Mouse (Mus musculus) bone marrow macrophage, adult 2 months (primary cell): ENCODE data around the gene Nadk2. TPM values are rescaled to one million over a fixed set of nuclear protein-coding genes. Genes with fewer than 3 reads are reported as not detected.

Source experiments
- H3K27ac ChIP-seq: 2 replicates; pipeline ENCODE4 v1.5.1; 2012; ENCODE audit warnings: low read depth, low read length; ENCODE audit not compliant: insufficient read depth
- H3K4me1 ChIP-seq: 2 replicates; pipeline ENCODE4 v1.6.1; 2012; ENCODE audit warnings: low read length; ENCODE audit not compliant: control insufficient read depth, insufficient read depth
- H3K4me3 ChIP-seq: 2 replicates; pipeline ENCODE4 v1.5.1; 2012; ENCODE audit warnings: mild to moderate bottlenecking, low read length, moderate library complexity; ENCODE audit not compliant: insufficient read depth
- CTCF ChIP-seq: IDR thresholded peaks from 2 replicates; pipeline ENCODE4 v1.5.1; 2012; ENCODE audit warnings: low read depth, mild to moderate bottlenecking, low read length, moderate library complexity
- POLR2A ChIP-seq: IDR thresholded peaks from 2 replicates; pipeline ENCODE4 v1.6.1; 2012; ENCODE audit warnings: mild to moderate bottlenecking, low read depth, low read length, borderline replicate concordance
- polyA plus RNA-seq: library from polyadenylated mRNA; stranded (reverse); fragments of >200 nt; gene quantifications from 2 replicates; pipeline ENCODE4 v1.2.4, GENCODE M21; 2012; ENCODE audit not compliant: missing spikeins, insufficient read depth, insufficient read length

The Nadk2 gene
- polyA plus RNA-seq, 1 experiment: 22.9 TPM

DNA sequence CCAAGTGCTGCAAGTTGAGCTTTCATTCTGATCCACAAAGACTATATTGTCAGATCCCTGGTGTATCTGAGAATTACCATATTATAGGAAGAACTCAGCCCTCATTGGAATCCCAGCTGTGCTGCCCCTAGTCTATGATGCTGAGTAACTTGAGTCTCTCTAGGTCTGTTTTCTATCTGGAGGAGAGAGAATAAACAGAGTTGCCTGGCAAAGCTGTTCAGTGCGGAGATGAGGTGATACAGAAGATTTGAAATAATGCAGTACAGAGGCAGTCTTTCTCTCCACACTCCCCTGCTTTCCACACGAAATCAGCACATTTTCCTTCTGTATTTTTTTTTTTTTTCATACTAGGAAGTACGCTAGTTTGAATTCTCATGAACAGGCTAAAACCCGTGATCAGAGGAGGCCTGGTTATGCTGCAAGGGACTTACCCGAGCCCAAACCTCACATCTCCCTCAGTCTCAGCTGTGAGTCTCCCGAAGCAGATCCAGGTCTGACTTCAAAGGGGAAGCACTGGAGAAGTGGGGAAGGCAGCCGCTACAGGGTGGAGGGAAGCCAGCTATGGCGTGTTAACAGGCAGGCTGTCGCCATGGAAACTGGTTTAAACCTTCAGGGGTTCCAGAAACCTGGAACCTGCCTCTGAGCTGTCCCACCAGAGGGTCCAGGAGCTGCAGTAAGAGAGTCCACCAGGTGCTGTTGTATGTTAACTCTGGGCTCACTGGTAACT lies 59.9 kb downstream of the Nadk2 start:
- peak overlapping the region; percentile 49 for H3K4me3 ChIP-seq
- peak overlapping the region; percentile 100 for H3K27ac ChIP-seq
- peaks cover 57% of the 10 kb centered on the region for H3K4me1 ChIP-seq
- TF ChIP-seq POLR2A (no peak), CTCF (no peak)

GRCm38 (mm10) chr15:9131499-9131888 lies 60.4 kb downstream of the Nadk2 start:
- H3K27ac ChIP-seq: peak overlapping the region; percentile 100
- TF ChIP-seq CTCF: no peak
- TF ChIP-seq POLR2A: no peak
- peak overlapping the region; percentile 49 for H3K4me3 ChIP-seq
- H3K4me1 ChIP-seq: peaks cover 62% of the 10 kb centered on the region

DNA sequence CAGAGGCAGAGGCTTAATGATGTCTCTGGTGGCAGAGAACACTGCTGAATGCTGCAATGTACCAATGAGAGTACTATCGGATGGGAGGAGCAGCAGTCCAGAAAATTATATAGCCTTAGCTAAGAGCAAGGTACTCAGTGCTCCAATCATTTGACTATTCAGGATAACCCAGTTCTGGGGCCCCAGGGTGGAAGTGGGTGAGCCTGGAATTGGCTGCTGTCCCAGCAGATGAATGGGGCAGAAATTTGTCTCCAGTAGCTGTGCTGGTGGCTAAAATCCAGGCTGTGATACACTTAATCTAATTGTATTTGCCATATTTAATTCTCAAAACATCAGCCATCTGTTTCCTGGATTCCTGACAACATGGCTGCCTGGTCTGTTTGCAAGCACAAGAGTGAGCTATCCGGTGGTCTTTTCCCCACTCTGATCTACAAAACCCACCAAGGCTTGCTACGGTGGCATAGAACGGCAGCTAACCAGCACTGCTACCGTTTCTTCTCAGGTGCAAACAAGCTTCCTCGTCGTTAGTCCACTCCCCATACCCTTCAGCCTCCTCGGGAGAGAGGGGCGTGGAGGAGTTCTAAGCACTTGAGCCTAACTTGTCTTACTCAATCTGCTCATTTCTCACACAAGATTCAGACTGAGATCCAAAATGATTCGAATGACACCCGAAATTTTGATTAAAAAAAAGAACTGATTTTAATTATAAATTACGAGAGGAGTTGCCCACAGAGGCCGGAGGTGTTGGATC lies 61.8 kb downstream of the Nadk2 start:
- Histone ChIP-seq H3K4me3 (no peak overlapping the region), H3K27ac (peak overlapping the region; percentile 73), H3K4me1 (peaks cover 66% of the 10 kb centered on the region)
- TF ChIP-seq POLR2A (no peak), CTCF (no peak)

GRCm38 (mm10) chr15:9134891-9135507 lies 63.9 kb downstream of the Nadk2 start:
- Histone ChIP-seq H3K27ac (no peak overlapping the region), H3K4me1 (peaks cover 47% of the 10 kb centered on the region), H3K4me3 (no peak overlapping the region)
- TF ChIP-seq CTCF: no peak
- TF ChIP-seq POLR2A: no peak

DNA sequence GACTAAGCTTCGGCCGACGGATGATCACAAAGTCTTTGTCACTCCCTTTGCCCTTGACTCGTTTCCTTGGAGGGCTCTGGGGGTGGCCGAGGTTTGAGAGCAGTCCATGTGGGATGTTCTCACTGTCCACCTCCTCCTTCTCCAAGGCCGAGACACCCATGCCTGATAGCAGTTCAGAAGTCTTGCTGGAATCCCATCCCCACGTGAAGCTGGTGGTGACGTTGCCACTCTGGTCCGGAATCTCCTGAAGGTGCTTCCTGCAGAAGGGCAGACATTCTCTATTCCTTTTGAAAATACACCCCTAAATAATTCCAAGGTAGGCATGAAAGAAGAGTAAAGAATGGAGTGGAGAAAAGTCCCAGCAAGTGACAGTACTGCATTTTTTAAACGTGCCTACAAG lies 68.4 kb downstream of the Nadk2 start:
- peaks cover 22% of the 10 kb centered on the region for H3K4me1 ChIP-seq
- H3K4me3 ChIP-seq: peak overlapping the region; percentile 86
- peak overlapping the region; percentile 64 for H3K27ac ChIP-seq
- no peak for TF ChIP-seq POLR2A
- no peak for TF ChIP-seq CTCF

- peaks cover 15% of the 10 kb centered on the region for H3K4me1 ChIP-seq
- peak within 1 kb of the TSS; percentile 64 for H3K27ac ChIP-seq
- TF ChIP-seq POLR2A: no peak
- TF ChIP-seq CTCF: no peak
- H3K4me3 ChIP-seq: peak within 1 kb of the TSS; percentile 95
These were observed 69.2 kb downstream of the Nadk2 start, which contains the start of gene Lmbrd2 for GRCm38 (mm10) chr15:9140252-9140680. Gene Lmbrd2 (plus strand): TSS chr15:9140550.

DNA sequence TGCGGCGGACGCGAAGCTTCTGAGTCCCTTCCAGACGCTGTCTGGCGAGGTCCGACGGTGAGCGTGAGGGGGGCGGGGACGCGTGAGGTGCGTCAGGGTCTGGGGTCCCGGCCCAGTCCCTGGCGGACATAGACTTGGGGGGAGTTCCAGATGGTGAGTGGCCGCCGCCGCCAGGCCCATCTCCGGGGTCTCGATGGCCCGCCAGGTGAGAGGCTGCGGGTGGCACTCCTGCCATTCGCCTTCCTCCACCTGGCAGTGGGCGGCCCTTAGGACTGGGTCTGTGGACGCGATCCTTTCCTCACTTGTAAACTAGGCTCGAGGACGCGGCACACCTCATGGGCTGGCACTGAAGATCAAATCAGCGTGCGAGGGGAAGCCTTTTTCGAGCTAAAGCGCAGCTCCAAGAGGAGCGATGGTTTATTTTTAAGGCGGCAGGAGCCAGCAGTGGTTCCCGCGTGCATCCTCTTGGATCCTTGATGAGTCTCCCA lies 69.7 kb downstream of the Nadk2 start:
- Histone ChIP-seq H3K27ac (0 out of 2 replicates have a peak overlapping the region, but pooled peaks have one; percentile 27), H3K4me1 (peaks cover 13% of the 10 kb centered on the region)
- no peak for TF ChIP-seq POLR2A

GRCm38 (mm10) chr15:9155325-9155724 lies 84.3 kb downstream of the Nadk2 start, which contains the start of gene Skp2:
Gene Skp2 (minus strand): TSS chr15:9155425.
- H3K27ac ChIP-seq: no peak within 1 kb of the TSS
- H3K4me3 ChIP-seq: no peak within 1 kb of the TSS
- no peak for TF ChIP-seq CTCF
- no peak for TF ChIP-seq POLR2A
- H3K4me1 ChIP-seq: 0 out of 2 replicates have a peak, but pooled peaks cover 2% of the 10 kb centered on the region

More for the DNA sequence above, 69.7 kb downstream of the Nadk2 start:
- H3K4me3 ChIP-seq: peak overlapping the region; percentile 95

Other genes with a start within 250 kb of the Nadk2 start
- not detected in 2 replicates for gene Ranbp3l, start 103.3 kb upstream of the Nadk2 start, polyA plus RNA-seq
- 20.5 and 20.6 TPM in 2 replicates for gene Lmbrd2, start 69.3 kb downstream of the Nadk2 start, polyA plus RNA-seq
- 14.2 and 14.4 TPM in 2 replicates for gene Skp2, start 84.2 kb downstream of the Nadk2 start, polyA plus RNA-seq
- gene Ugt3a1, start 205.6 kb downstream of the Nadk2 start, polyA plus RNA-seq: not detected in 2 replicates